In the genomic region with DNA sequence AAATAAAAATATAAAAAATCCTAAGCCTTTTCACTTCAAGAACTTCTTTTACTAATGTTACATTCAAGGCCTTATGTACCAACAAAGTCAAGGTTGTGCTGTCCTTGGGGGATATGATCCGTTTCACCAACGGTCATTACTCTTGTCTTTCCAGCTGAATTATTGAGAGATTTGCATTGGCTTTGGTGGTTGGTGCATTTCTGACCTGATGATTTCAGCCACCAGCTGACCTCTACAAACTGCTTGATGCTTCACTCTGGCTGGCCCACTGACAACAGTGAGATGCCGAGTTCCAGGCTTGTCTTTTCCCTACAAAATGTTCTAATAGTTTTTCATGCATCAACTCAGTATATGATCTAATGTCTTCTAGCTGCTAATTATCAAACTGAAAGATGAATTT, we compare ENCODE assay signal across 17 mouse cellular contexts.
A peak's percentile ranks its signal among the peaks of the same experiment; 100 is the strongest.
DNase-seq lines count a peak whose midpoint lies in the region; ATAC-seq lines count a peak whose summit lies in the region.
"Had no signal": no experiment of that assay in that cellular context is flagged by ENCODE, and none has a peak within 500 bp of the region (broad histone marks: within the 10 kb centered on the region; RNA-seq: fewer than 3 reads in every experiment).

No protein-coding gene starts in this region.

- H3K9ac ChIP-seq in neural tube, embryonic 15.5 days (replicated peaks) = no peak overlapping the region
- H3K9ac ChIP-seq: embryonic facial prominence, embryonic 12.5 days had no signal

- WGBS in neural tube, embryonic 15.5 days = 87% methylated on average over 3 of the region's 3 CpGs

- no peaks in the 10 kb centered on the region for H3K9me3 ChIP-seq in neural tube, embryonic 15.5 days (replicated peaks)
- H3K9me3 ChIP-seq: embryonic facial prominence, embryonic 12.5 days had no signal

- H3K27ac ChIP-seq in neural tube, embryonic 15.5 days (replicated peaks) = no peak overlapping the region
- H3K27ac ChIP-seq: embryonic facial prominence, embryonic 12.5 days; gastrocnemius, adult 2 months had no signal

- no peaks in the 10 kb centered on the region for H3K27me3 ChIP-seq in neural tube, embryonic 15.5 days (replicated peaks)
- H3K27me3 ChIP-seq: embryonic facial prominence, embryonic 12.5 days had no signal

- H3K4me3 ChIP-seq in neural tube, embryonic 15.5 days (replicated peaks) = no peak overlapping the region
- H3K4me3 ChIP-seq: embryonic facial prominence, embryonic 12.5 days; gastrocnemius, adult 2 months had no signal

- no peaks in the 10 kb centered on the region for H3K36me3 ChIP-seq in neural tube, embryonic 15.5 days
- H3K36me3 ChIP-seq: embryonic facial prominence, embryonic 12.5 days had no signal

- H3K4me1 ChIP-seq in neural tube, embryonic 15.5 days = no peaks in the 10 kb centered on the region
- H3K4me1 ChIP-seq: embryonic facial prominence, embryonic 12.5 days had no signal

- no peak for ATAC-seq in neural tube, embryonic 15.5 days (ENCODE audit: low FRiP score)
- ATAC-seq: forebrain, embryonic 14.5 days; forebrain, embryonic 16.5 days had no signal

- H3K4me2 ChIP-seq in neural tube, embryonic 15.5 days = no peak overlapping the region
- H3K4me2 ChIP-seq: embryonic facial prominence, embryonic 12.5 days had no signal

- DNase-seq in adrenal gland, adult 2 months = peak; percentile 53
- DNase-seq in adrenal gland, adult 18-20 months (ENCODE audit: low spot score in 2 of 2) = no peak
- peak; percentile 31 for DNase-seq in adrenal gland, postnatal 10 days
- DNase-seq in adrenal gland, postnatal 25 days = peak; percentile 19
- no peak for DNase-seq in right cerebral cortex, postnatal 10 days (ENCODE audit: low spot score in 2 of 2)
- DNase-seq in cerebellum, adult 9-11 months = no peak
- DNase-seq: cerebellum, adult 11-12 months; cerebellum, adult 2 months; cerebellum, adult 9-10 months; cerebellum, postnatal 14 days; cerebellum, postnatal 36 days; embryo, embryonic 11 days; gastrocnemius, adult 2 months had no signal

Comparison
In these comparisons a context has a peak if more than half of its experiments do, and no peak if none do; other contexts are left out.
1. DNase-seq: peak in adrenal gland, adult 2 months (single experiment), adrenal gland, postnatal 10 days (single experiment) and adrenal gland, postnatal 25 days (single experiment); none in adrenal gland, adult 18-20 months (0 of 2), right cerebral cortex, postnatal 10 days (0 of 2) and cerebellum, adult 9-11 months (single experiment).